Mouse (Mus musculus) heart, embryonic 13.5 days (tissue): ENCODE data around the gene Ccdc194. TPM values are rescaled to one million over a fixed set of nuclear protein-coding genes. Genes with fewer than 3 reads are reported as not detected.

ENCODE experiments used
- ATAC-seq: fragments of 200-750 bp; cut with Nextera tagmentation; 2 replicates; pipeline ENCODE4 v1.8.0; 2017; ENCODE audit warnings: moderate TSS enrichment; ENCODE audit not compliant: insufficient number of reproducible peaks, low FRiP score, low TSS enrichment; ENCODE audit errors: extremely low read depth
- H3K27ac ChIP-seq: fragments of 300-500 bp; sonication (generic); replicated peaks from 2 replicates; pipeline ENCODE4 v1.5.1; 2015; ENCODE audit warnings: moderate library complexity, mild to moderate bottlenecking, inconsistent platforms
- H3K27me3 ChIP-seq: fragments of 300-500 bp; sonication (generic); replicated peaks from 2 replicates; pipeline ENCODE4 v1.6.1; 2015; ENCODE audit warnings: mild to moderate bottlenecking, inconsistent platforms
- H3K36me3 ChIP-seq: fragments of 300-500 bp; sonication (generic); 2 replicates; pipeline ENCODE4 v1.6.1; 2015; ENCODE audit warnings: mild to moderate bottlenecking, inconsistent platforms
- H3K4me1 ChIP-seq: fragments of 300-500 bp; sonication (generic); 2 replicates; pipeline ENCODE4 v1.6.1; 2015; ENCODE audit warnings: inconsistent platforms
- H3K4me2 ChIP-seq: fragments of 300-500 bp; sonication (generic); 2 replicates; pipeline ENCODE4 v1.6.1; 2015; ENCODE audit warnings: inconsistent platforms, mild to moderate bottlenecking, moderate library complexity
- H3K4me3 ChIP-seq: fragments of 300-500 bp; sonication (generic); 2 replicates; pipeline ENCODE4 v1.5.1; 2015; ENCODE audit warnings: moderate library complexity, mild to moderate bottlenecking, inconsistent platforms
- H3K9ac ChIP-seq: fragments of 300-500 bp; sonication (generic); 2 replicates; pipeline ENCODE4 v1.6.1; 2015; ENCODE audit warnings: inconsistent platforms, mild to moderate bottlenecking, moderate library complexity
- H3K9me3 ChIP-seq: fragments of 300-500 bp; sonication (generic); 2 replicates; pipeline ENCODE4 v1.6.1; 2016; ENCODE audit warnings: inconsistent platforms
- WGBS: fragments of 180-500 bp; shearing (Covaris S2); methylation state at CpG from one replicate; pipeline ENCODE4 v1.1.7; 2015; ENCODE audit warnings: mixed read lengths; 5-methylcytosine and 5-hydroxymethylcytosine counted together
- polyA plus RNA-seq: library from polyadenylated mRNA; unstranded; fragments of >200 nt; fragmentation: Nextera tagmentation; extraction: Ambion mirVana; gene quantifications from 2 replicates; pipeline ENCODE4 v1.2.1, GENCODE M21; 2015

The Ccdc194 gene
- polyA plus RNA-seq, 1 experiment from 2014 or later: 0.48 TPM

- Histone ChIP-seq H3K4me3 (no peak overlapping the region), H3K36me3 (no peaks in the 10 kb centered on the region), H3K9me3 (no peaks in the 10 kb centered on the region), H3K27ac (no peak overlapping the region), H3K4me2 (no peak overlapping the region), H3K27me3 (peaks cover 67% of the 10 kb centered on the region), H3K4me1 (peaks cover 17% of the 10 kb centered on the region), H3K9ac (no peak overlapping the region)
- ATAC-seq: no peak
- WGBS: 68% methylated on average over 4 of the region's 4 CpGs
These were observed 19.5 kb downstream of the Ccdc194 start for GRCm38 (mm10) chr8:71505979-71506378.

GRCm38 (mm10) chr8:71505326-71505725 is 20.2 kb downstream of the Ccdc194 start:
- Histone ChIP-seq H3K4me1 (peaks cover 17% of the 10 kb centered on the region), H3K9me3 (no peaks in the 10 kb centered on the region), H3K36me3 (no peaks in the 10 kb centered on the region), H3K4me2 (no peak overlapping the region), H3K27ac (no peak overlapping the region), H3K4me3 (no peak overlapping the region), H3K9ac (no peak overlapping the region), H3K27me3 (peaks cover 61% of the 10 kb centered on the region)
- 86% methylated on average over 4 of the region's 4 CpGs for WGBS
- ATAC-seq: no peak

GRCm38 (mm10) chr8:71504349-71504748 is 21.2 kb downstream of the Ccdc194 start:
- WGBS: 86% methylated on average over 4 of the region's 4 CpGs
- H3K27ac ChIP-seq: no peak overlapping the region
- no peaks in the 10 kb centered on the region for H3K36me3 ChIP-seq

GRCm38 (mm10) chr8:71498816-71499690 is 26.5 kb downstream of the Ccdc194 start:
- Histone ChIP-seq H3K9me3 (no peaks in the 10 kb centered on the region), H3K9ac (peak overlapping the region; percentile 51; the same call in 1 of the 2 replicates), H3K4me3 (no peak overlapping the region), H3K27me3 (no peaks in the 10 kb centered on the region), H3K27ac (peak overlapping the region; percentile 81), H3K4me2 (peak overlapping the region; percentile 33), H3K36me3 (peaks cover 10% of the 10 kb centered on the region), H3K4me1 (peaks cover 48% of the 10 kb centered on the region)
- no peak for ATAC-seq
- 26% methylated on average over 16 of the region's 16 CpGs for WGBS

More at GRCm38 (mm10) chr8:71504349-71504748, 21.2 kb downstream of the Ccdc194 start:
- ATAC-seq: no peak
- no peak overlapping the region for H3K4me3 ChIP-seq
- peaks cover 23% of the 10 kb centered on the region for H3K4me1 ChIP-seq
- no peak overlapping the region for H3K4me2 ChIP-seq
- H3K9me3 ChIP-seq: no peaks in the 10 kb centered on the region
- peaks cover 51% of the 10 kb centered on the region for H3K27me3 ChIP-seq
- H3K9ac ChIP-seq: no peak overlapping the region

GRCm38 (mm10) chr8:71497881-71498501 is 27.5 kb downstream of the Ccdc194 start:
- Histone ChIP-seq H3K4me1 (peaks cover 48% of the 10 kb centered on the region), H3K9ac (peak overlapping the region; percentile 51), H3K27ac (peak overlapping the region; percentile 81), H3K4me2 (peak overlapping the region; percentile 33), H3K36me3 (peaks cover 18% of the 10 kb centered on the region), H3K9me3 (no peaks in the 10 kb centered on the region), H3K4me3 (no peak overlapping the region), H3K27me3 (no peaks in the 10 kb centered on the region)
- no peak for ATAC-seq
- 14% methylated on average over 15 of the region's 15 CpGs for WGBS

- H3K4me1 ChIP-seq: peaks cover 48% of the 10 kb centered on the region
- H3K27ac ChIP-seq: peak overlapping the region; percentile 81
- H3K36me3 ChIP-seq: peaks cover 27% of the 10 kb centered on the region
- H3K27me3 ChIP-seq: no peaks in the 10 kb centered on the region
- no peak overlapping the region; the same call in 1 of the 2 replicates for H3K9ac ChIP-seq
- no peaks in the 10 kb centered on the region for H3K9me3 ChIP-seq
- ATAC-seq: no peak
- 78% methylated on average over 1 of the region's 1 CpGs for WGBS
- no peak overlapping the region for H3K4me3 ChIP-seq
- H3K4me2 ChIP-seq: no peak overlapping the region
These were observed 28.4 kb downstream of the Ccdc194 start for GRCm38 (mm10) chr8:71497077-71497645.

- Histone ChIP-seq H3K4me3 (no peak overlapping the region), H3K9ac (peak overlapping the region; percentile 56; the same call in 1 of the 2 replicates), H3K27me3 (no peaks in the 10 kb centered on the region), H3K4me2 (no peak overlapping the region), H3K9me3 (no peaks in the 10 kb centered on the region), H3K36me3 (peaks cover 33% of the 10 kb centered on the region), H3K4me1 (peaks cover 48% of the 10 kb centered on the region), H3K27ac (peak overlapping the region; percentile 81)
- WGBS: 27% methylated on average over 11 of the region's 11 CpGs
- ATAC-seq: peak; percentile 17; the same call in 1 of the 2 replicates
These were observed 29.0 kb downstream of the Ccdc194 start for GRCm38 (mm10) chr8:71496481-71496880.

- Histone ChIP-seq H3K9me3 (no peaks in the 10 kb centered on the region), H3K9ac (peak overlapping the region; percentile 28; the same call in 1 of the 2 replicates), H3K27me3 (no peaks in the 10 kb centered on the region), H3K4me1 (peaks cover 48% of the 10 kb centered on the region), H3K4me3 (no peak overlapping the region), H3K27ac (peak overlapping the region; percentile 81), H3K4me2 (no peak overlapping the region), H3K36me3 (peaks cover 40% of the 10 kb centered on the region)
- WGBS: 79% methylated on average over 5 of the region's 5 CpGs
- ATAC-seq: no peak
These were observed 29.7 kb downstream of the Ccdc194 start for GRCm38 (mm10) chr8:71495811-71496210.

- Histone ChIP-seq H3K27ac (peak overlapping the region; percentile 81), H3K4me2 (peak overlapping the region; percentile 27), H3K27me3 (no peaks in the 10 kb centered on the region), H3K36me3 (peaks cover 47% of the 10 kb centered on the region), H3K4me1 (peaks cover 50% of the 10 kb centered on the region), H3K4me3 (no peak overlapping the region), H3K9ac (peak overlapping the region; percentile 28; the same call in 1 of the 2 replicates), H3K9me3 (no peaks in the 10 kb centered on the region)
- no peak for ATAC-seq
- 28% methylated on average over 16 of the region's 16 CpGs for WGBS
These were observed 30.5 kb downstream of the Ccdc194 start for GRCm38 (mm10) chr8:71495039-71495438.

GRCm38 (mm10) chr8:71488454-71488853 is 37.1 kb downstream of the Ccdc194 start:
- WGBS: under 1% methylated on average over 22 of the region's 22 CpGs
- ATAC-seq: peak; percentile 74

More at GRCm38 (mm10) chr8:71488454-71488853, 37.1 kb downstream of the Ccdc194 start:
- Histone ChIP-seq H3K36me3 (peaks cover 37% of the 10 kb centered on the region), H3K27me3 (no peaks in the 10 kb centered on the region), H3K4me2 (peak overlapping the region; percentile 99), H3K4me3 (peak overlapping the region; percentile 79), H3K9me3 (no peaks in the 10 kb centered on the region), H3K4me1 (peaks cover 25% of the 10 kb centered on the region), H3K27ac (peak overlapping the region; percentile 92), H3K9ac (peak overlapping the region; percentile 91)
